Mouse (Mus musculus): ENCODE measurements around the gene Tex14.
A peak's percentile ranks its signal among the peaks of the same experiment; 100 is the strongest.
"Not testable (repeated sequence)": the region's sequence is repeated elsewhere in the genome, so short reads cannot be mapped to it uniquely, and the experiment has no call there.

Gene Tex14

GRCm38 (mm10) chr11:87404876-87405275 lies at the start of gene Tex14, which contains the start of gene Rad51c:
Gene Tex14, plus strand, starts transcription at chr11:87405065.
Gene Rad51c, minus strand, starts transcription at chr11:87404954.
- DNase-seq (ENCODE audit: low spot score): no peak

GRCm38 (mm10) chr11:87357317-87358300 lies 47.3 kb upstream of the Tex14 start:
- DNase-seq (ENCODE audit: low spot score): no peak

GRCm38 (mm10) chr11:87358331-87359261 lies 46.3 kb upstream of the Tex14 start, which contains the start of gene Ppm1e:
Gene Ppm1e, minus strand, starts transcription at chr11:87359023.
- peak; percentile 59 for DNase-seq (ENCODE audit: low spot score)

- no peak for DNase-seq (ENCODE audit: low spot score)
These were observed 45.6 kb upstream of the Tex14 start for GRCm38 (mm10) chr11:87359262-87359612.

- DNase-seq (ENCODE audit: low spot score): no peak
These were observed 39.7 kb upstream of the Tex14 start for GRCm38 (mm10) chr11:87365120-87365519.

GRCm38 (mm10) chr11:87367061-87367460 lies 37.8 kb upstream of the Tex14 start:
- no peak for DNase-seq (ENCODE audit: low spot score)

- peak; percentile 82 for DNase-seq (ENCODE audit: low spot score)
These were observed 36.8 kb upstream of the Tex14 start for GRCm38 (mm10) chr11:87367865-87368580.

GRCm38 (mm10) chr11:87384551-87384950 lies 20.3 kb upstream of the Tex14 start:
- no peak for DNase-seq (ENCODE audit: low spot score)

- DNase-seq (ENCODE audit: low spot score): no peak
These were observed 19.2 kb upstream of the Tex14 start for GRCm38 (mm10) chr11:87385676-87386075.

- DNase-seq (ENCODE audit: low spot score): peak; percentile 44
These were observed 11.0 kb upstream of the Tex14 start for GRCm38 (mm10) chr11:87393855-87394254.

- no peak for DNase-seq (ENCODE audit: low spot score)
These were observed 6.5 kb upstream of the Tex14 start for GRCm38 (mm10) chr11:87398402-87398801.

GRCm38 (mm10) chr11:87404111-87404853 lies 583 bp upstream of the Tex14 start:
- DNase-seq (ENCODE audit: low spot score): peak; percentile 96

- not testable (repeated sequence) for DNase-seq (ENCODE audit: low spot score)
These were observed 8.5 kb downstream of the Tex14 start for GRCm38 (mm10) chr11:87413412-87413811.

- no peak for DNase-seq (ENCODE audit: low spot score)
These were observed 11.3 kb downstream of the Tex14 start for GRCm38 (mm10) chr11:87416120-87416519.

- DNase-seq (ENCODE audit: low spot score): no peak
These were observed 16.0 kb downstream of the Tex14 start for GRCm38 (mm10) chr11:87420861-87421260.

GRCm38 (mm10) chr11:87421760-87422201 lies 16.9 kb downstream of the Tex14 start:
- peak; percentile 51 for DNase-seq (ENCODE audit: low spot score)

- peak; percentile 93 for DNase-seq (ENCODE audit: low spot score)
These were observed 17.9 kb downstream of the Tex14 start for GRCm38 (mm10) chr11:87422511-87423340.

- DNase-seq (ENCODE audit: low spot score): no peak
These were observed 18.9 kb downstream of the Tex14 start for GRCm38 (mm10) chr11:87423551-87424325.

- DNase-seq (ENCODE audit: low spot score): no peak
These were observed 21.2 kb downstream of the Tex14 start for GRCm38 (mm10) chr11:87426121-87426449.

All from c-Kit-positive CD71-positive TER-119-positive erythroid progenitor cells, embryonic 14.5 days (primary cell).